Mouse (Mus musculus) G1E (cell line): ENCODE results near the gene Chaf1a. TPM values are rescaled to one million over a fixed set of nuclear protein-coding genes. Genes with fewer than 3 reads are reported as not detected.

Experiments
- ATAC-seq: 2 replicates; pipeline ENCODE4 v1.8.0; 2016; ENCODE audit warnings: mild to moderate bottlenecking; ENCODE audit not compliant: insufficient number of reproducible peaks, poor library complexity, low FRiP score, severe bottlenecking; ENCODE audit errors: extremely low read depth
- DNase-seq: peaks from one replicate; pipeline ENCODE4 v3.0.0; 2012; ENCODE audit warnings: low spot score
- H3K27me3 ChIP-seq: 2 replicates; pipeline ENCODE4 v1.6.1; 2012; ENCODE audit warnings: mild to moderate bottlenecking, low read length, inconsistent platforms; ENCODE audit not compliant: insufficient read depth
- H3K36me3 ChIP-seq: replicated peaks from 2 replicates; pipeline ENCODE3; 2012; ENCODE audit warnings: mild to moderate bottlenecking, inconsistent platforms
- H3K4me1 ChIP-seq: 2 replicates; pipeline ENCODE4 v1.6.1; 2012; ENCODE audit warnings: low read depth, low read length, inconsistent platforms, mixed read lengths; ENCODE audit not compliant: insufficient read depth
- H3K4me3 ChIP-seq: 2 replicates; pipeline ENCODE4 v1.5.1; 2012; ENCODE audit warnings: low read depth, mild to moderate bottlenecking, inconsistent platforms, low read length, moderate library complexity, mixed read lengths
- H3K9me3 ChIP-seq: replicated peaks from 2 replicates; pipeline ENCODE4 v1.6.1; 2012; ENCODE audit warnings: inconsistent platforms
- CTCF ChIP-seq: IDR thresholded peaks from 2 replicates; pipeline ENCODE4 v1.5.1; 2012; ENCODE audit warnings: low read depth, low read length, inconsistent platforms, mixed read lengths
- GATA1 ChIP-seq: IDR thresholded peaks from 2 replicates; pipeline ENCODE4 v1.6.1; 2012; ENCODE audit warnings: borderline replicate concordance, low read length, inconsistent platforms, mixed read lengths
- GATA2 ChIP-seq: IDR thresholded peaks from 2 replicates; pipeline ENCODE4 v1.6.1; 2012; ENCODE audit warnings: low read depth, low read length, inconsistent platforms, borderline replicate concordance
- POLR2AphosphoS5 ChIP-seq: IDR thresholded peaks from 2 replicates; pipeline ENCODE4 v1.6.1; 2012; ENCODE audit warnings: low read depth, low read length, inconsistent platforms; ENCODE audit not compliant: insufficient replicate concordance
- TAL1 ChIP-seq: conservative IDR thresholded peaks from 2 replicates; pipeline ENCODE4 v1.6.1; 2012; ENCODE audit warnings: low read depth, low read length, inconsistent platforms, mixed read lengths
- polyA plus RNA-seq: library from polyadenylated mRNA; stranded (reverse); fragments of >175 nt; gene quantifications from 2 replicates; pipeline ENCODE4 v1.2.3, GENCODE M21; 2012
- total RNA-seq, 2 experiments: library from RNA; stranded (forward) in 1 of 2; stranded (reverse) in 1 of 2; fragments of 200-1000 nt in 1 of 2; fragments of >200 nt in 1 of 2; fragmentation: Nextera tagmentation in 1 of 2; gene quantifications; 2 replicates each; pipeline ENCODE4 v1.2.3; 2014 to 2017

Chaf1a gene
- total and polyA plus RNA-seq, 3 experiments: 31.2 to 143 (median 31.3) TPM

GRCm38 (mm10) chr17:56111864-56112263 lies 71.6 kb downstream of the Chaf1a start:
- peaks cover 17% of the 10 kb centered on the region; the same call in 1 of the 2 replicates for H3K27me3 ChIP-seq
- ATAC-seq (peak; percentile 45; the same call in 1 of the 2 replicates), DNase-seq (peak; percentile 74)
- no peak overlapping the region for H3K4me3 ChIP-seq
- H3K36me3 ChIP-seq: peaks cover 50% of the 10 kb centered on the region
- TF ChIP-seq CTCF (peak; percentile 94), GATA1 (no peak), POLR2AphosphoS5 (no peak), TAL1 (no peak), GATA2 (no peak)
- H3K4me1 ChIP-seq: peaks cover 3% of the 10 kb centered on the region; the same call in 1 of the 2 replicates
- no peaks in the 10 kb centered on the region for H3K9me3 ChIP-seq

- TF ChIP-seq CTCF (no peak), GATA2 (no peak), POLR2AphosphoS5 (no peak), TAL1 (no peak), GATA1 (no peak)
- ATAC-seq: no peak
- H3K27me3 ChIP-seq: peaks cover 24% of the 10 kb centered on the region; the same call in 1 of the 2 replicates
- H3K9me3 ChIP-seq: no peaks in the 10 kb centered on the region
- peaks cover 9% of the 10 kb centered on the region; the same call in 1 of the 2 replicates for H3K4me1 ChIP-seq
- no peak overlapping the region for H3K4me3 ChIP-seq
- H3K36me3 ChIP-seq: peaks cover 41% of the 10 kb centered on the region
- no peak for DNase-seq
Observed at GRCm38 (mm10) chr17:56112743-56113142, 72.5 kb downstream of the Chaf1a start.

GRCm38 (mm10) chr17:56116193-56116592 lies 76.0 kb downstream of the Chaf1a start:
- Histone ChIP-seq H3K27me3 (peaks cover 44% of the 10 kb centered on the region), H3K4me1 (peaks cover 6% of the 10 kb centered on the region; the same call in 1 of the 2 replicates)
- no peak for DNase-seq

GRCm38 (mm10) chr17:56117251-56117710 lies 77.0 kb downstream of the Chaf1a start, which contains the start of gene Plin5:
Plin5 (minus strand) TSS chr17:56117596.
- H3K27me3 ChIP-seq: peaks cover 55% of the 10 kb centered on the region
- no peaks in the 10 kb centered on the region for H3K9me3 ChIP-seq
- H3K4me3 ChIP-seq: no peak within 1 kb of the TSS
- ATAC-seq (no peak), DNase-seq (no peak)
- no peak for TF ChIP-seq POLR2AphosphoS5
- TF ChIP-seq GATA1: no peak
- TF ChIP-seq TAL1: no peak
- TF ChIP-seq CTCF: no peak
- TF ChIP-seq GATA2: no peak
- H3K36me3 ChIP-seq: peaks cover 7% of the 10 kb centered on the region
- H3K4me1 ChIP-seq: peaks cover 6% of the 10 kb centered on the region; the same call in 1 of the 2 replicates

More at GRCm38 (mm10) chr17:56116193-56116592, 76.0 kb downstream of the Chaf1a start:
- Histone ChIP-seq H3K36me3 (peaks cover 14% of the 10 kb centered on the region), H3K9me3 (no peaks in the 10 kb centered on the region), H3K4me3 (no peak overlapping the region)
- ATAC-seq: no peak
- TF ChIP-seq POLR2AphosphoS5: no peak
- TF ChIP-seq GATA2: no peak
- TF ChIP-seq CTCF: no peak
- no peak for TF ChIP-seq TAL1
- TF ChIP-seq GATA1: no peak

- peaks cover 6% of the 10 kb centered on the region for H3K36me3 ChIP-seq
- no peaks in the 10 kb centered on the region for H3K9me3 ChIP-seq
- ATAC-seq: no peak
- no peak for TF ChIP-seq CTCF
- no peak for TF ChIP-seq GATA1
- TF ChIP-seq POLR2AphosphoS5: no peak
- no peak for TF ChIP-seq GATA2
- no peak for TF ChIP-seq TAL1
- no peak overlapping the region for H3K4me3 ChIP-seq
- peaks cover 8% of the 10 kb centered on the region; the same call in 1 of the 2 replicates for H3K4me1 ChIP-seq
- no peak for DNase-seq
- H3K27me3 ChIP-seq: peaks cover 64% of the 10 kb centered on the region
Observed at GRCm38 (mm10) chr17:56119431-56119830, 79.2 kb downstream of the Chaf1a start.

GRCm38 (mm10) chr17:56119981-56120880 lies 80.0 kb downstream of the Chaf1a start:
- peaks cover 10% of the 10 kb centered on the region for H3K36me3 ChIP-seq
- TF ChIP-seq POLR2AphosphoS5 (no peak), GATA2 (no peak), GATA1 (no peak), CTCF (no peak), TAL1 (no peak)
- no peak overlapping the region for H3K4me3 ChIP-seq
- H3K9me3 ChIP-seq: no peaks in the 10 kb centered on the region
- no peak for DNase-seq
- ATAC-seq: no peak
- H3K27me3 ChIP-seq: peaks cover 61% of the 10 kb centered on the region
- H3K4me1 ChIP-seq: peaks cover 11% of the 10 kb centered on the region
